Mouse (Mus musculus): ENCODE measurements around the gene Tshz2.
A peak's percentile ranks its signal among the peaks of the same experiment; 100 is the strongest.

Gene Tshz2

GRCm38 (mm10) chr2:170106000-170106399 is 473.2 kb downstream of the Tshz2 start:
- DNase-seq (ENCODE audit: low read depth), result no peak

- no peak for DNase-seq (ENCODE audit: low read depth)
These were observed 475.0 kb downstream of the Tshz2 start for GRCm38 (mm10) chr2:170107791-170108190.

GRCm38 (mm10) chr2:170109528-170109927 is 476.7 kb downstream of the Tshz2 start:
- DNase-seq (ENCODE audit: low read depth), result no peak

- DNase-seq (ENCODE audit: low read depth), result no peak
These were observed 477.5 kb downstream of the Tshz2 start for GRCm38 (mm10) chr2:170110306-170110705.

- DNase-seq (ENCODE audit: low read depth), result peak; percentile 48
These were observed 484.0 kb downstream of the Tshz2 start for GRCm38 (mm10) chr2:170116704-170117281.

GRCm38 (mm10) chr2:170120139-170121027 is 487.6 kb downstream of the Tshz2 start:
- peak; percentile 80 for DNase-seq (ENCODE audit: low read depth)
